Mouse (Mus musculus) spleen, postnatal 10 days (tissue): ENCODE data around the gene Traf3ip2.

Source experiments
- DNase-seq, 2 experiments: peaks; one replicate each; pipeline ENCODE4 v3.0.0; 2021 to 2022; ENCODE audit warnings: low spot score in 2 of 2

The Traf3ip2 gene

DNA sequence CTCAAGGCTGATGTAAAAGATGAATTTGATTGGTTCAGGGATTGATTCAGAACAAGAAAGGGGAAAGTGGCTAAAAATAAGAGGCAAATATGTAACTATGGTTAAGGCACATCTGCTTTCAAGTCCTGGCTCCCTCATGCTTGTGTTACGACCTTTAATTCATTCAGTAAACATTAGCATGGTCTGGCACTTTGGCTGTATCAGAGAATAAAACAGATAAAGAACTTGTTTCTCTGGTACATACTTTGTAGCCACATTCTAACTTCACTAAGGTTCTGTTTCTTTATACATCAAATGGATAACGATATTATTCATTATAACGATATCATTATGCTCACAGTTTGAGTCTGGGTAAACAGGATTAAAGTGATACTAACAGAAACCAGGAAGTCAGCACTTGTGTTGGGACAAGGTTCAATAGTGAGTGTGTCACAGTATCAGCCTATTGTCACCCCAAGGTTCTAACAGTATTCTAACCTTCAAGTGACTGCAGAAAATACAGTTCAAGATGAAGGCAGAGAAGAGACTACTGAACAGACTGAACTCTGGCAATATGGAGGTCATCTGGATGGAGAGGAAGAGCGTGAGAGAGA, 65.6 kb downstream of the Traf3ip2 start:
- no peak for DNase-seq

DNA sequence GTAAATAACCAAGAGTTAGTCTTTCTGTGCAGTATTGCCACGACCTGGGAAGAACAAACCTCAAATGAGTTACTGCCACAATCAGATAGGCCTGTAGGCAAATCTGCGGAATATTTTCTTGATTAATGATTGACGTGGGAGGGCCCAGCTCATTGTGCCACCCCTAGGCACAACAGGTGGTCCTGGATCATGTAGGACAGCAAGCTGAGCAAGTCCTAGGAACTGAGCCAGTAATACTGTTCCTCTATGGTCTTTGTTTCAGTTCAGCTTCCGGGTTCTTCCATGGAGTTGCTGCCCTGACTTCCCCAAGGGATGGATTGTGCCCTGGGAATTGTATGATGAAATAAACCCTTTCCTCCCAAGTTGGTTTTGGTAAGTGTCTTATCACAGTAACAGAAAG, 68.3 kb downstream of the Traf3ip2 start:
- DNase-seq, result no peak

DNA sequence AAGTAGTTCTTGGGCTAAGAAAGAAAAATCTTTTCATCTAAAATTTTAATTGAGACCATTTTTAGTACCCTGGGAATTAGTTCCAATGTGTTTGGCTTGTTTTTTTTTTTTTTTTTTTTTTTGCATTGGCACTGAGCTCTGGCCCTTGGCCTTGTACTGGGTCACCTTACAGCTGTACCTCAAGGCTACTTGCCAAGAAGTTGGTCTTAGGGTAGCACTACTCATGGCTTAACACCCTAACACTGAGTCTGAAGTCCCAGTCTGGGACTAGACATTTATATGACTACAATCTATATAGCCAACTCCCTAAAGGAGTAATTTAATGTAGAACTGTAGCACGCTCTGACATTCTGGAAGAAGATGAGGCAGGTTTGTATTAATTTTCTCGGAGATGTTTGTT, 69.8 kb downstream of the Traf3ip2 start:
- no peak for DNase-seq

DNA sequence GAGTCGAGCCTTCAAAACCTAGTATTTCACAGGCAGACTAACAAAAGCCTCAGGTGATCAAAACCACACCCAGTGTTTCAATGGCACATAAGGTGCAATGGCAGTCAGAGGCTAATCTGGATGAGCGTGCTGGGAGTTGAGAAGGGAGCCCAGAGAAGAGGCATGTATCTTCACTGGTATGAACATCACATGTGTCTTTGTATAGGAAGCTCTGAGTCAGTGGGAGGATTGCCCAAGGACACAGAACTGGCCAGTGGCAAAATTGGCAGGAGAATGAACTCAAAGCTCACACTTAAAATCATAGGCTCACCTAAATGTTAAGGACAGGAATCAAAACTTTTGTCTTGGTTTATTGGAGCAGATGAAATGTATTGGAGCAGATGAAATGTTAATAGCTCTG, 70.7 kb downstream of the Traf3ip2 start:
- no peak for DNase-seq

DNA sequence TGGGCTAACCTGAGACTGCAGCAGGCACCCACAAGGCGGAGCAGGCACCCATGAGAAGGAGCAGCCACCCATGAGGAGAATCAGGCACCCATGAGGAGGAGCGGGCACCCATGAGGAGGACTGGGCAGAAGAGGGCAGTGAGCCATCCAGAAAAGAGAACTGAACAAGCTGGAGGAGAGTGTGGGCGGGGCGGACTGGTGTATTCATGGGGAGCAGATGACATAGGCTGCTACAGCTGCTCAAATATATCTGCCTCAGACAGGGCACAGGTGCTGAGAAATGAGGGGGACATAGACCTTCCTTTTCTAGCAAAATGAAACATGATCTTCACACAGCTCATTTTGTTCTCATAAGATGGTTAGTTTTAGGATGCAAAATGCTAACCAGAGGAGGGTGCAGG, 74.1 kb downstream of the Traf3ip2 start:
- peak in 1 of 2 experiments; percentile 62 for DNase-seq

DNA sequence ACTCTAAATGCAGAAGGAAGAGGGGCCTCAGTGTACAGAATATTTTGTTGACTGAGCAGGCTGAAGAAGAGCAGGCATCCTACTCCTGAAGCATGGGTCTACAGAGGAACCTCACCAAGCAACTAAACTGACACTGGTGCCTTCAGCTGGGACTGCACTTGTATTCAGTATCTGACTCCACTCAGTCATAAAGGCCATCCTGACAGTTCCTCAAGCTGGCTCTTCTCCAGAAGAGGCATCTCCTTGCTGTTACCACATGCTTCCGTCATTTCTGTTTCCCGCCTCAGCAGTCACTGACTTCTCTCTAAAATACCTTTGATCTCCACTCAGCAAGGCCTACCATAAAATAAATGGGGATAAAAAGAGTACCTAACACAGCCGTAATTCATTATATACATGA, 75.1 kb downstream of the Traf3ip2 start:
- no peak for DNase-seq

DNA sequence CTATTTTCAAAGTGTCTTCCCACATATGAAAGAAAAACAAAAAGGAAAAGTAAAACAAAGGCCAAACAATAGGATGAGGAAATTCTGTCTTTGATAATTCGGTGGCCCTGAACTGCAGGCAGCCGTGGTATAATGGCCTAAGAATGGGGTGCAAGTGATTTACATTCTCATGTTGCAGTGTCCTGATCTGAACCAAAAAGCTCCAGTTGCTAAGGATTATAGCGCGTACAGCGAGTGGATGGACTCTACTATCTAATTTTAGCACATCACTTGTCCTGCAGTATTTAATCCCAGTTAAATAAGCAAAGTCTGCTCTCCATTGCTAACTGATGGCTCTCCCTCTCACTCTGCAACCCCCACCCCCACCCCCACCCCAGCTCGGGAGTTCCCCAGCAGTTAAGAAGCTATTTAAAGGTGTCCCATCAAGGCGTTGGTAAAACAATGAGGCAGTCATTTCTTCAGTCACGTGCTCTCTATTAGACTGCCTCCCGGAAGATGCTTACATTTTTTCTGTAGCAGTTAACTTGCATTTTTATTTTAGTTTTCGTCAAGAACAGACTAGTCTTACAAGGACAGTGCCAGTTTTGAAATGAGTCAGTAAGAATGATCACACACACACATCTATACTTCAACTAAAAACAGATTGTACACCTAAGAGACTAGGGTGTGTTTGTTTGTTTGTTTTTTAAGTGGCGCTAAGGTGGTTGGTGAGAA, 78.8 kb downstream of the Traf3ip2 start:
- DNase-seq, result no peak

DNA sequence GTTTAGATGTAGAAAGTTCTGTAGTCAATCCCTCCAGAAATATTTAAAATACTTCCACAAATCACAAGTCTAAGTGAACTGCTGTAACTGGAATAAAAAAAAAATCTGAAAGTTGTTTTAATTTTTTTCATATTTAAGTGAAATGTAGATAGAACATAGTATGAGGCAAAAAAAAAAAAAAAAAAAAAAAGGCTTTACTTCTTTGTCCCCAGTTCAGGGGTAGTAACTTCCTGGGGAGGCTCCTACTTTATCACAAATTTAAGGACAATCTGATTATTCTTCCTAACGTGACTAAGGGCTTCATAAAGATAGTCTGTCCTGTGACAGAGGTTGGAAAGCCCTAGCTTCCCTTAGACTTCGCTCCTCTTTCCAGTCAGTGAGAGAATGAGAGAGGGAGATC, 79.4 kb downstream of the Traf3ip2 start:
- no peak for DNase-seq
